Mouse (Mus musculus) kidney, adult 11 months (tissue): Measurements from ENCODE around the gene Pprc1.

ENCODE experiments used
- DNase-seq: peaks from one replicate; pipeline ENCODE4 v3.0.0; 2022

Gene Pprc1

GRCm38 (mm10) chr19:46044271-46044992 is at the start of gene Pprc1:
TSS of gene Pprc1 (plus strand) at chr19:46044886.
- peak; percentile 55 for DNase-seq

GRCm38 (mm10) chr19:45997365-45997764 is 47.3 kb upstream of the Pprc1 start:
- no peak for DNase-seq

GRCm38 (mm10) chr19:45997785-45998693 is 46.6 kb upstream of the Pprc1 start, which contains the start of gene Armh3:
TSS of gene Armh3 (minus strand) at chr19:45998488.
- DNase-seq: peak; percentile 94

- no peak for DNase-seq
Observed at GRCm38 (mm10) chr19:45998694-45999217, 45.9 kb upstream of the Pprc1 start.

DNA sequence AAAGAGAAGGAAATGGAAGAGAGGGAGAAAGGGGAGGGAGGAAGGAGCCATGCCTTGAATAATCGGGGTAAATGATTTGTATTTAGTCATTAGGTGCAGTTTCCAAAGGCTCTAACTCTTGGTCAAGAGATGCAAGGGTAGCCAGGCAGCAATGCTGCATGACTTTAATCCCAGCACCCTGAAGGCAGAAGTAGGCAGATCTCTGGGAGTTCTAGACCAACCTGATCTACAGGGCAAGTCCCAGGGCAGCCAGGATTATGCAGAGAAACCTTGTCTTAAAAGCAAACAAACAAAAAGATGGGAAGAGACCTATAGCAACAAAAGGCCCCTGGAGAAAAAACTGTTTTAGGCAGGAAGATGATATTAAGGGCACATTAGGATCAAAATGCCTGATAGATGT is 45.3 kb upstream of the Pprc1 start:
- no peak for DNase-seq

GRCm38 (mm10) chr19:46002279-46002678 is 42.4 kb upstream of the Pprc1 start:
- DNase-seq: no peak

- DNase-seq: peak; percentile 91
Observed at GRCm38 (mm10) chr19:46003371-46004226, 41.1 kb upstream of the Pprc1 start, which contains the start of gene Hps6. TSS of gene Hps6 (plus strand) at chr19:46003508.

DNA sequence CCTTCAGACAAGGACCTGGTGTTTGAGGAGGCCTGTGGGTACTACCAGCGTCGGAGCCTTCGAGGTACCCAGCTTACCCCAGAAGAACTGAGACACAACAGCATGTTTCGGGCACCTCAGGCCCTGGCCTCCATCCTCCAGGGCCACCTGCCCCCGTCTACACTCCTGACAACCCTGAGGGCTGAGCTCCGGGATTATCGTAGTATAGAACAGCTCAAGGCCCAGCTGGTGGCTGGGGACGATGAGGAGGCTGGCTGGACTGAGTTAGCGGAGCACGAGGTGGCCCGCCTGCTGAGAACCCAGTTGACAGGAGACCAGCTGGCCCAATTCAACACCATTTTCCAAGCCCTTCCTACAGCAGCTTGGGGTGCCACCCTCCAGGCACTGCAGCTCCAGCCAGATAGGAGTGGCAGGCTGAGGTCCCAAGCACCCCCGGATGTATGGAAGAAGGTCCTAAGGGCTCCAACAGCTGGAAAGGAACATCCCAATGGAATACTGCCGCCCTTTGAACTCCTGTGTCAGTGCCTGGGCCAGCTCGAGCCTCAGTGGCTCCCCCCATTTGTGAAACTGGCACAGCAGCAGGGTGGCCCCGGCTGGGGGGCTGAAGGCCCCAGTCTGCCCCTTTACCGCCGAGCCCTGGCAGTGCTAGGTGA is 39.7 kb upstream of the Pprc1 start:
- DNase-seq: no peak

DNA sequence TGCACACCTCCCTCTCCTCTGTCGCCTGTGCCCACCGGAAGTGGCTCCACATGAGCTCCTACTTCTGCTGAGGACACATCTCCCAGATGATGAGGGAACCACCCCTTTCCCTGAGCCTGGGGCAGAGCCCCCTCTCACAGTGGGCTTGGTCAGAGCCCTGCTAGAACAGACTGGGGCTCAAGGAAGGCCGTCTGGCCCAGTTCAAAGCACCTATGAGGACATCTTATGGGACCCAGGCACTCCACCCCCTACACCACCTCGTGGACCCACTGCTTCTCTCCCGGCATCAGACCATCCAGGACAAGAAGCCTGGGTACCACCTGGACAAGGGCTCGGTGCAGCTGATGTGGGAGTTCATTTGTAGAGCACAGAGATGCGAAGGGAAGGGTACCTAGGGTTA is 39.0 kb upstream of the Pprc1 start:
- no peak for DNase-seq

GRCm38 (mm10) chr19:46014572-46015178 is 30.0 kb upstream of the Pprc1 start:
- peak; percentile 93 for DNase-seq

DNA sequence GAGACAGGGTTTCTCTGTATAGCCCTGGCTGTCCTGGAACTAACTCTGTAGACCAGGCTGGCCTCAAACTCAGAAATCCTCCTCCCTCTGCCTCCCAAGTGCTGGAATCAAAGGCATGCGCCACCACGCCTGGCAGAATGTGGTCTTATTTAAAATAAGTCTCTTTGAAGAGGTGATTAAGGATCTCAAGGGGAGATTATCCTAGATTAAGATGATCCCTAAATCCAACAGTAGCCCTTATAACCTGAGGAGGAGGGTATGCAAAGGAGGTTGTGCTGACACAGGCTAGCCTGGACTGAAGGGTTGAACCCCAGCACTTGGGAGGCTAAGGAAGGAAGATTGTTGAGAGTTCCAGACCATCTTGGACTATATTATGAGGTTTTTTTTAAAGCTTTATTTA is 28.7 kb upstream of the Pprc1 start:
- no peak for DNase-seq

DNA sequence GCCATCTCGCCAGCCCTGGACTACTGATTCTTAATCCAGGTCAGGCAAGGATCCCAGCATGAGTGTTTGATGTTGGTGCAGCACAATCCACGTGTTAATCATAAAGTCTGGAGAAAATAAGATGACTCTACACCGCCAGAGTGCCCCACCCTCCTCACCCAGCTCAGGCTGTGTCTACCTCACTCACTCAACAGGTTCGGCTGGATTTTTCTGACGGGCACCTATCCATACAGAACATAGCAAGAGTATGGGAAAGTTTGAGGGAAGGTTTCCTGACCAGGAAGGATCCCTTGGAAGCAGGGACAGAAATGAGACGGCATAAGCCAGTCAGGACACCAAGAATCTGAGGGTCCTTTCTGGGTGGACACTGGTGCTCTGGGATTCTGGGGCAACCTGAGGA is 19.7 kb upstream of the Pprc1 start:
- no peak for DNase-seq

GRCm38 (mm10) chr19:46026567-46026966 is 18.1 kb upstream of the Pprc1 start:
- no peak for DNase-seq

- DNase-seq: no peak
Observed at GRCm38 (mm10) chr19:46028747-46029320, 15.9 kb upstream of the Pprc1 start.

- no peak for DNase-seq
Observed at GRCm38 (mm10) chr19:46029652-46030051, 15.0 kb upstream of the Pprc1 start.

GRCm38 (mm10) chr19:46030196-46030983 is 14.3 kb upstream of the Pprc1 start:
- no peak for DNase-seq

DNA sequence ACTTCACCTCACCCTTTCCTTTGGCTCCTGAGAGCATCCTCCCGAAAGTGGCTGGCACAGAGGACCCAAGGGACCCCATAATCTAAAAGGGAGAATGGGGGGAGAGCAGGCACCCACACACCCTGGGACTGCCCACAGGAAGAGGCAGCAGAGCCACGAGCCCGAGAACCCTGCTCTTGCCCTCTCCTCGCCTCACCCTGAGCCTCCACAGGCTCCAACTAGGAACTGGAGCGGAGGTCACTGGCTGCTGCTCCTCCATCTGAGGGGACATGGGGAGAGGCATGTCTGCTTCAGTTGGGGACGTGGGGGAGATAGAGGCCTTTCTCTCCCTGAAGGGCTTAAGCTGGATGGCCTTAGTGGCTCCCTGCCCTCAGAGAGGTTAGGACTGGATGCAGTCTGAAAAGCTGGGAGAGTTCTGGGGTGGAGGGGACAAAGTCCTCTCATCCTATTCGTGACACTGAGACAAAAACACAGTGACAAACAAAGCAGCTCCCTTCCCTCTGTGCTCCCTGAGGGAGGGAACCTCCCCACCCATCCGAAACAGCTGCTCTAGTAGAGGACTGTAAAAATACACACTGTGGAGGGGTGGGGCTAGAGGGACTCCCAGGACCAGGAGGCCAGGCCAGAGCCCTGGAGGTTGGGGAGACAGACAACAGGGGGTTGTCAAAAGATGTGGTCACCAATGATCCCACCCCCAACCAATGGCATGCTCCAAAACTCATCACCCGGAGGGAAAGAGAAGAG is 12.8 kb upstream of the Pprc1 start:
- DNase-seq: no peak

GRCm38 (mm10) chr19:46032731-46033510 is 11.8 kb upstream of the Pprc1 start:
- no peak for DNase-seq

DNA sequence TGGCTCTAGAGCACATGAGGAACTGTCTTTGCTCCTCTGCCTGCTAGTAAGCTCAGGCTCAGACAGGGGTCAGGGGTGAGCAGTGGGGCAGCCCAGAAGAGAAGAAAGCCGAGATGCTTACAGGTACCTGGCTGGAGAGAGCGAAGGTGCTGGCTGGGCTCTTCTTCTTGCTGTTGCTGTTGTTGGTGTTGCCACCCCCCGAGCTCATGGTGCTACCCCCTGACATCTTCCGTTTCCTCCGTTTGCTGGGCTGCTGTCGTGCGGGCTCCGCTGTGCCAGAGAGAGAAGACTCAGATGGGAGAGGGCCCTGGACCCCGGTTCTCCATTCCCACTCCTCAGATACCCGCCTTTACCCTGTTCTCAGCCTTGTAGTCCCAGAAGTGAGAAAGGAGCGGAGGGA is 10.8 kb upstream of the Pprc1 start:
- no peak for DNase-seq
